Mouse (Mus musculus) embryonic facial prominence, embryonic 11.5 days (tissue): ENCODE results near the gene Hmga1b. TPM values are rescaled to one million over a fixed set of nuclear protein-coding genes. Genes with fewer than 3 reads are reported as not detected.
"Not testable (repeated sequence)": the region's sequence is repeated elsewhere in the genome, so short reads cannot be mapped to it uniquely, and the experiment has no call there.

Experiments
- ATAC-seq: fragments of 200-750 bp; cut with Nextera tagmentation; replicated peaks from 2 replicates; pipeline ENCODE4 v1.8.0; 2017; ENCODE audit warnings: low read depth; ENCODE audit not compliant: insufficient number of reproducible peaks, low FRiP score, low TSS enrichment
- DNase-seq: peaks from one replicate; pipeline ENCODE4 v3.0.0-alpha.2; 2015; ENCODE audit warnings: low spot score
- H3K27ac ChIP-seq: fragments of 300-500 bp; sonication (generic); replicated peaks from 2 replicates; pipeline ENCODE4 v1.5.1; 2014; ENCODE audit warnings: mild to moderate bottlenecking, low read depth, low read length, control low read depth
- H3K27me3 ChIP-seq: fragments of 300-500 bp; sonication (generic); 2 replicates; pipeline ENCODE4 v1.6.1; 2014; ENCODE audit warnings: mild to moderate bottlenecking, low read length, moderate library complexity, mixed read lengths; ENCODE audit not compliant: control insufficient read depth, insufficient read depth
- H3K36me3 ChIP-seq: fragments of 300-500 bp; sonication (generic); replicated peaks from 2 replicates; pipeline ENCODE4 v1.6.1; 2014; ENCODE audit warnings: low read depth, mild to moderate bottlenecking, low read length, moderate library complexity, mixed read lengths; ENCODE audit not compliant: control insufficient read depth, insufficient read depth
- H3K4me1 ChIP-seq: fragments of 300-500 bp; sonication (generic); 2 replicates; pipeline ENCODE4 v1.6.1; 2014; ENCODE audit warnings: low read length, mixed read lengths; ENCODE audit not compliant: control insufficient read depth, insufficient read depth
- H3K4me2 ChIP-seq: fragments of 300-500 bp; sonication (generic); 2 replicates; pipeline ENCODE4 v1.6.1; 2014; ENCODE audit warnings: low read depth, mild to moderate bottlenecking, control low read depth, low read length, moderate library complexity
- H3K4me3 ChIP-seq: fragments of 300-500 bp; sonication (generic); 2 replicates; pipeline ENCODE4 v1.5.1; 2014; ENCODE audit warnings: low read depth, low read length, control low read depth
- H3K9ac ChIP-seq: fragments of 300-500 bp; sonication (generic); replicated peaks from 2 replicates; pipeline ENCODE4 v1.6.1; 2014; ENCODE audit warnings: mild to moderate bottlenecking, control low read depth, low read length
- H3K9me3 ChIP-seq: fragments of 300-500 bp; sonication (generic); replicated peaks from 2 replicates; pipeline ENCODE4 v1.6.1; 2016; ENCODE audit warnings: mild to moderate bottlenecking, low read length, inconsistent platforms, mixed read lengths; ENCODE audit not compliant: control insufficient read depth
- WGBS: fragments of 180-500 bp; shearing (Covaris S2); extraction: QIAGEN DNeasy Blood & Tissue Kit; methylation state at CpG from one replicate; pipeline ENCODE4 v1.1.7; 2014; 5-methylcytosine and 5-hydroxymethylcytosine counted together
- polyA plus RNA-seq: library from polyadenylated mRNA; unstranded; fragments of >200 nt; fragmentation: Nextera tagmentation; extraction: Ambion mirVana; gene quantifications from 2 replicates; pipeline ENCODE4 v1.2.1, GENCODE M21; 2014

The Hmga1b gene
- 9.0 and 11.0 TPM in 2 replicates for polyA plus RNA-seq

- not testable (repeated sequence) for H3K36me3 ChIP-seq, ATAC-seq, H3K27ac ChIP-seq, DNase-seq, H3K4me1 ChIP-seq, H3K4me3 ChIP-seq, H3K9ac ChIP-seq, H3K9me3 ChIP-seq, H3K27me3 ChIP-seq, H3K4me2 ChIP-seq
- WGBS = 17% methylated on average over 11 of the region's 14 CpGs
These were observed at the start of gene Hmga1b for GRCm38 (mm10) chr11:120762672-120763041. TSS of gene Hmga1b (plus strand) at chr11:120762794.

- peak within 1 kb of the TSS; percentile 97 for H3K4me2 ChIP-seq
- H3K4me1 ChIP-seq = peaks cover 5% of the 10 kb centered on the region; the same call in 1 of the 2 replicates
- no peaks in the 10 kb centered on the region; the same call in none of the 2 replicates for H3K36me3 ChIP-seq
- DNase-seq (peak; percentile 100), ATAC-seq (peak; percentile 93)
- H3K27me3 ChIP-seq = no peaks in the 10 kb centered on the region
- peak within 1 kb of the TSS; percentile 53 for H3K4me3 ChIP-seq
- H3K9ac ChIP-seq = peak within 1 kb of the TSS; percentile 68
- 3% methylated on average over 53 of the region's 53 CpGs for WGBS
- H3K9me3 ChIP-seq = no peaks in the 10 kb centered on the region
- H3K27ac ChIP-seq = no peak within 1 kb of the TSS
These were observed 48.7 kb upstream of the Hmga1b start, which contains the start of the genes Cenpx and Lrrc45 for GRCm38 (mm10) chr11:120713580-120714518. TSS of gene Cenpx (minus strand) at chr11:120713738. TSS of gene Lrrc45 (plus strand) at chr11:120713925.

- ATAC-seq (no peak), DNase-seq (no peak)
- WGBS = 50% methylated on average over 10 of the region's 10 CpGs
- no peaks in the 10 kb centered on the region; the same call in none of the 2 replicates for H3K36me3 ChIP-seq
- no peaks in the 10 kb centered on the region for H3K27me3 ChIP-seq
- no peaks in the 10 kb centered on the region for H3K9me3 ChIP-seq
- no peak overlapping the region for H3K27ac ChIP-seq
- peak overlapping the region; percentile 91 for H3K4me2 ChIP-seq
- peak overlapping the region; percentile 68 for H3K9ac ChIP-seq
- H3K4me3 ChIP-seq = peak overlapping the region; percentile 53
- peaks cover 5% of the 10 kb centered on the region; the same call in 1 of the 2 replicates for H3K4me1 ChIP-seq
These were observed 48.0 kb upstream of the Hmga1b start for GRCm38 (mm10) chr11:120714546-120714945.

- Histone ChIP-seq H3K27me3 (no peaks in the 10 kb centered on the region), H3K4me1 (peaks cover 5% of the 10 kb centered on the region; the same call in 1 of the 2 replicates), H3K9ac (no peak overlapping the region; the same call in 1 of the 2 replicates), H3K4me2 (peak overlapping the region; percentile 10; the same call in 1 of the 2 replicates), H3K36me3 (no peaks in the 10 kb centered on the region; the same call in none of the 2 replicates), H3K27ac (no peak overlapping the region), H3K9me3 (no peaks in the 10 kb centered on the region), H3K4me3 (no peak overlapping the region)
- 93% methylated on average over 9 of the region's 9 CpGs for WGBS
- ATAC-seq = no peak
- no peak for DNase-seq
These were observed 47.5 kb upstream of the Hmga1b start for GRCm38 (mm10) chr11:120715131-120715530.

GRCm38 (mm10) chr11:120719242-120719641, 43.4 kb upstream of the Hmga1b start:
- no peak for ATAC-seq
- H3K4me3 ChIP-seq = no peak overlapping the region
- H3K27ac ChIP-seq = no peak overlapping the region
- peaks cover 8% of the 10 kb centered on the region for H3K4me1 ChIP-seq
- no peaks in the 10 kb centered on the region; the same call in none of the 2 replicates for H3K36me3 ChIP-seq
- peaks cover 7% of the 10 kb centered on the region; the same call in 1 of the 2 replicates for H3K27me3 ChIP-seq
- no peak for DNase-seq
- no peaks in the 10 kb centered on the region for H3K9me3 ChIP-seq
- H3K9ac ChIP-seq = no peak overlapping the region
- 90% methylated on average over 9 of the region's 9 CpGs for WGBS
- no peak overlapping the region for H3K4me2 ChIP-seq

- Histone ChIP-seq H3K9me3 (no peaks in the 10 kb centered on the region), H3K4me2 (no peak overlapping the region), H3K36me3 (no peaks in the 10 kb centered on the region; the same call in none of the 2 replicates), H3K9ac (no peak overlapping the region), H3K4me3 (no peak overlapping the region), H3K4me1 (peaks cover 3% of the 10 kb centered on the region), H3K27me3 (peaks cover 7% of the 10 kb centered on the region; the same call in 1 of the 2 replicates), H3K27ac (no peak overlapping the region)
- ATAC-seq = no peak
- no peak for DNase-seq
- 89% methylated on average over 13 of the region's 13 CpGs for WGBS
These were observed 42.7 kb upstream of the Hmga1b start for GRCm38 (mm10) chr11:120719841-120720376.

- H3K9me3 ChIP-seq = no peaks in the 10 kb centered on the region
- peak overlapping the region; percentile 59; the same call in 1 of the 2 replicates for H3K4me3 ChIP-seq
- H3K27me3 ChIP-seq = peaks cover 7% of the 10 kb centered on the region; the same call in 1 of the 2 replicates
- WGBS = 10% methylated on average over 17 of the region's 17 CpGs
- H3K36me3 ChIP-seq = no peaks in the 10 kb centered on the region; the same call in none of the 2 replicates
- H3K4me2 ChIP-seq = peak overlapping the region; percentile 84
- H3K4me1 ChIP-seq = peaks cover 3% of the 10 kb centered on the region
- peak; percentile 94 for DNase-seq
- ATAC-seq = no peak
- no peak overlapping the region for H3K27ac ChIP-seq
- peak overlapping the region; percentile 70 for H3K9ac ChIP-seq
These were observed 42.1 kb upstream of the Hmga1b start for GRCm38 (mm10) chr11:120720450-120720849.
